Mouse (Mus musculus): ENCODE measurements at regions not wholly inside any gene's neighbourhood (a gene's known extent, or its start where the extent isn't known, plus 50 kb on each side); places are given as distances from the start of the nearest gene placed in this dataset.

GRCm38 (mm10) chr13:39084544-39084943, 123.9 kb upstream of the Slc35b3 start:
- no peak for DNase-seq

- no peak for DNase-seq
These were observed 113.5 kb upstream of the Slc35b3 start for GRCm38 (mm10) chr13:39074211-39074610.

GRCm38 (mm10) chr13:39032263-39032662, 71.6 kb upstream of the Slc35b3 start:
- DNase-seq = no peak

- no peak for DNase-seq
These were observed 59.5 kb upstream of the Slc35b3 start for GRCm38 (mm10) chr13:39020168-39020567.

GRCm38 (mm10) chr13:39011696-39012095, 51.0 kb upstream of the Slc35b3 start:
- DNase-seq = peak; percentile 95
